Mouse (Mus musculus): ENCODE data around the gene Gm45717. TPM values are rescaled to one million over a fixed set of nuclear protein-coding genes. Genes with fewer than 3 reads are reported as not detected.

The Gm45717 gene
- polyA plus RNA-seq, 1 experiment from 2014 or later, result not detected

DNA sequence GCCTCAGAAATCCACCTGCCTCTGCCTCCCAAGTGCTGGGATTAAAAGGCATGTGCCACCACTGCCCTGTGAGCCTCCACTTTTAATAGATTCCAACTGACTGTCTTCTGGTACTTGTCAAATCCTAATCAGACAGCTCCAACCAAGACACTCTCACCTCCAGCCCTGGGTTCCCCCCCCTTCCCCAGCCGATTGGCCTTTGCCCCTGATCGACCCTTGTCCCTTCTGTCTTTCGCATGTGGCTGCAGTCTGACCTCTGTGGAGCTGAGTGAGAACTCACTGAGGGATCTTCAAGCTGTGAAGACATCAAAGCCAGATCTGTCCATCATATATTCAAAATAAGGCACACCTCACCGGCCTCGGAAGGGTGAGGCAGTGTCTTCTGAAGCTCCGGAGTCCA is 28.6 kb downstream of the Gm45717 start:
- Histone ChIP-seq H3K9ac (ENCODE audit: low read length) (no peak overlapping the region), H3K36me3 (ENCODE audit: control insufficient read depth, insufficient read depth, low read length) (no peaks in the 10 kb centered on the region), H3K4me1 (ENCODE audit: control insufficient read depth, insufficient read depth, low read length) (0 out of 2 replicates have a peak, but pooled peaks cover 2% of the 10 kb centered on the region), H3K27ac (replicated peaks; ENCODE audit: low read depth, low read length) (no peak overlapping the region), H3K27me3 (ENCODE audit: control insufficient read depth, insufficient read depth, low read length) (peaks cover 29% of the 10 kb centered on the region), H3K4me2 (ENCODE audit: low read depth, severe bottlenecking) (no peak overlapping the region), H3K4me3 (ENCODE audit: low read depth, low read length) (no peak overlapping the region), H3K9me3 (ENCODE audit: control insufficient read depth, low read length) (no peaks in the 10 kb centered on the region)
- WGBS, result 84% methylated on average over 6 of the region's 6 CpGs
- DNase-seq (ENCODE audit: low spot score) (no peak), ATAC-seq (ENCODE audit: insufficient number of reproducible peaks, low FRiP score, low TSS enrichment, low read depth) (no peak)

DNA sequence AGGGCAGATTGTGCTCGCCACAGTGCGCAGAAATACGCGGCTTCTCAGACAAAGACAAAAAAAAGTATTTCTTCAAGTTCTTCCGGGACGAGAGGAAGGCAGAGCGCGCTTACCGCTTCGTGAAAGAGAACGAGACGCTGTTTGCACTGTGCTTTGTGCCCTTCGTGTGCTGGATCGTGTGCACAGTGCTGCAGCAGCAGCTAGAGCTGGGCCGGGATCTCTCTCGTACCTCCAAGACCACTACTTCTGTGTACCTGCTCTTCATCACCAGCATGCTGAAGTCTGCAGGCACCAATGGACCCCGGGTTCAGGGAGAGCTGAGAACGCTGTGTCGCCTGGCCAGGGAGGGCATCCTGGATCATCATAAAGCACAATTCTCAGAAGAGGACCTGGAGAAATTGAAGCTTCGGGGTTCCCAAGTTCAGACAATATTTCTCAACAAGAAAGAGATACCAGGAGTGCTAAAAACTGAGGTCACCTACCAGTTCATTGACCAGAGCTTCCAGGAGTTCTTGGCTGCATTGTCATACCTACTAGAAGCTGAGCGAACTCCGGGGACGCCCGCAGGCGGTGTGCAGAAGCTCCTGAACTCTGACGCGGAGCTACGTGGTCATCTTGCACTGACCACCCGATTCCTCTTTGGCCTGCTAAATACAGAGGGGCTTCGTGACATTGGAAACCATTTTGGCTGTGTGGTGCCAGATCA is 32.5 kb downstream of the Gm45717 start:
- no peaks in the 10 kb centered on the region for H3K9me3 ChIP-seq (ENCODE audit: control insufficient read depth, low read length)
- H3K27ac ChIP-seq (replicated peaks; ENCODE audit: low read depth, low read length), result no peak overlapping the region
- H3K4me2 ChIP-seq (ENCODE audit: low read depth, severe bottlenecking), result peak overlapping the region; percentile 56
- H3K4me1 ChIP-seq (ENCODE audit: control insufficient read depth, insufficient read depth, low read length), result 0 out of 2 replicates have a peak, but pooled peaks cover 5% of the 10 kb centered on the region
- WGBS, result 22% methylated on average over 30 of the region's 30 CpGs
- peaks cover 52% of the 10 kb centered on the region for H3K27me3 ChIP-seq (ENCODE audit: control insufficient read depth, insufficient read depth, low read length)
- H3K4me3 ChIP-seq (ENCODE audit: low read depth, low read length), result peak overlapping the region; percentile 29
- DNase-seq (ENCODE audit: low spot score) (no peak), ATAC-seq (ENCODE audit: insufficient number of reproducible peaks, low FRiP score, low TSS enrichment, low read depth) (no peak)
- no peak overlapping the region for H3K9ac ChIP-seq (ENCODE audit: low read length)
- no peaks in the 10 kb centered on the region for H3K36me3 ChIP-seq (ENCODE audit: control insufficient read depth, insufficient read depth, low read length)

DNA sequence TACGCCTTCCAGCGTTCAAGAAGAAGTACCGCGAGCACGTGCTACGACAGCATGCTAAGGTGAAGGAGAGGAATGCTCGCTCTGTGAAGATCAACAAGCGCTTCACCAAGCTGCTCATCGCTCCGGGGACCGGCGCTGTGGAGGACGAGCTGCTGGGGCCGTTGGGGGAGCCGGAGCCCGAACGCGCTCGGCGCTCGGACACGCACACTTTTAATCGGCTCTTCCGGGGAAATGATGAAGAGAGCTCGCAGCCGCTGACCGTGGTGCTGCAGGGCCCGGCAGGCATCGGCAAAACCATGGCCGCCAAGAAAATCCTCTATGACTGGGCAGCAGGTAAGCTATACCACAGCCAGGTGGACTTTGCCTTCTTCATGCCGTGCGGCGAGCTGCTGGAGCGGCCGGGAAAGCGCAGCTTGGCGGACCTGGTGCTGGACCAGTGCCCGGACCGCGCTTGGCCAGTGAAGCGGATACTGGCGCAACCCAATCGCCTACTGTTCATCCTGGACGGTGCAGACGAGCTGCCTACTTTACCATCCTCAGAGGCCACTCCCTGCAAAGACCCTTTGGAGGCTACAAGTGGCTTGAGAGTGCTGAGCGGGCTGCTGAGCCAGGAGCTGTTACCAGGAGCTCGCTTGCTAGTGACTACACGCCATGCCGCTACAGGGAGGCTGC is 33.2 kb downstream of the Gm45717 start:
- Histone ChIP-seq H3K27ac (replicated peaks; ENCODE audit: low read depth, low read length) (no peak overlapping the region), H3K9me3 (ENCODE audit: control insufficient read depth, low read length) (no peaks in the 10 kb centered on the region), H3K4me1 (ENCODE audit: control insufficient read depth, insufficient read depth, low read length) (0 out of 2 replicates have a peak, but pooled peaks cover 5% of the 10 kb centered on the region), H3K9ac (ENCODE audit: low read length) (no peak overlapping the region), H3K27me3 (ENCODE audit: control insufficient read depth, insufficient read depth, low read length) (peaks cover 52% of the 10 kb centered on the region), H3K4me3 (ENCODE audit: low read depth, low read length) (peak overlapping the region; percentile 29), H3K4me2 (ENCODE audit: low read depth, severe bottlenecking) (peak overlapping the region; percentile 56), H3K36me3 (ENCODE audit: control insufficient read depth, insufficient read depth, low read length) (no peaks in the 10 kb centered on the region)
- WGBS, result under 1% methylated on average over 49 of the region's 49 CpGs
- peak; percentile 62 for DNase-seq (ENCODE audit: low spot score)
- no peak for ATAC-seq (ENCODE audit: insufficient number of reproducible peaks, low FRiP score, low TSS enrichment, low read depth)

DNA sequence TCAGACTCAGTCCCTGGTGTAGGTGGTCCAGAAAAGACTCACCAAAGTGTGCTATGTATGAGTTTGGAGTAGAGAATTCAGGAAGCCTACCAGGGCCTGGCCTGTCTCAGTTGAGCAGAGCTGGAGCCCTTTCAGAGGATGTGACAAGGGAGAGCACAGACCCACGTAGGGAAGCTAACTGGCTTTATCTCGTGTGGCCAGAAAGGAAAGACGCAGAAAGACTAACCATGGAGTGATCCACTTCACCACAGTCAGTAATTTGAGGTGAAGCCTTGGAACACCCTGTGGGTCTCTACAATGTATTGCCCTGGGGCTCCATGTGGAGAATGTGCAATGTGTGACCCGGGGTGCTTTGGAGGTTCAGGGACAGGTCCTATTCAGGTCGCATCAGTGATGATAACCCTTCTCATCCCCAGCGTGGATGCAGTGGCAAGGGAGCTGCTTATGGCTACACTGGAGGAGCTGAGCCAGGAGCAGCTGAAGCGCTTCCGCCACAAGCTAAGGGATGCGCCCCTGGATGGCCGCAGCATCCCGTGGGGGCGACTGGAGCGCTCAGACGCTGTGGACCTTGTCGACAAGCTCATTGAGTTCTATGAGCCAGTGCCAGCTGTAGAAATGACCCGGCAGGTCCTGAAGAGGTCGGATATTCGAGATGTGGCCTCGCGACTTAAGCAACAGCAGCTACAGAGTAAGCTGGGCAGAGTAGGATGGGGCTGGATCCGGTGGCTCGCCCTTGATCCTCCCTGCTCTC is 34.3 kb downstream of the Gm45717 start:
- DNase-seq (ENCODE audit: low spot score) (no peak), ATAC-seq (ENCODE audit: insufficient number of reproducible peaks, low FRiP score, low TSS enrichment, low read depth) (no peak)
- Histone ChIP-seq H3K27me3 (ENCODE audit: control insufficient read depth, insufficient read depth, low read length) (peaks cover 52% of the 10 kb centered on the region), H3K9me3 (ENCODE audit: control insufficient read depth, low read length) (no peaks in the 10 kb centered on the region), H3K9ac (ENCODE audit: low read length) (no peak overlapping the region), H3K4me1 (ENCODE audit: control insufficient read depth, insufficient read depth, low read length) (0 out of 2 replicates have a peak, but pooled peaks cover 5% of the 10 kb centered on the region), H3K36me3 (ENCODE audit: control insufficient read depth, insufficient read depth, low read length) (no peaks in the 10 kb centered on the region), H3K4me2 (ENCODE audit: low read depth, severe bottlenecking) (no peak overlapping the region), H3K27ac (replicated peaks; ENCODE audit: low read depth, low read length) (no peak overlapping the region), H3K4me3 (ENCODE audit: low read depth, low read length) (no peak overlapping the region)
- 25% methylated on average over 22 of the region's 22 CpGs for whole genome bisulfite sequencing

DNA sequence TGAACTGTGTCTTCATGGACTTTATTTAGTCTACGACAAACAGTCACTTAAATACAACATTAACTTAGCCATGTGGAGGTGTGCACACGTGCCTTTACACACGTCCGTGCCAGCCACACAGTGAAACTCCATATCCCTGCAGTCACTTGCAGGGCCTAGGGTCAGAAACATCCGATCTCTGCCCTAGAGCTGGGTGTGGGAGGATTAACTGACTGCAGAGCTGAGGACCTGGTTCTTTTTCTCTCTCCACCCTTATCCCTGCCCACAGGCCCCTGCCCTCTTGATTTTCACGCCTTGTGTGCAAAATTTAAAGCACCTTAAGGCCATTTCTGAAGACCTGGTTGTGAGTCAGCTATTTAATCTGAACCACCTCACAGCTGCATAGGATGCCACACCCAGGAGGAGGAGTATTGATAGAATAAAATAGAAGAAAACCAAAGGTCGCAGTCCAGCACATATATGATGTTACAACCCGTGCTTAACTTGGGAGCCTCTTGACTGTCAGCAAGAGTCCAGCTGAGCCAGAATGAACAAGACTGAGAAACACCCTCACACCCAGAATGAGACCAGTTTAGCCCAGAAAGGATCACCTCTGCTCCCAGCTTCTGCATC is 35.2 kb downstream of the Gm45717 start, which contains the start of gene Nlrp6:
Gene Nlrp6, plus strand, starts transcription at position 485 of the 612 bp plus-strand sequence.
- H3K9me3 ChIP-seq (ENCODE audit: control insufficient read depth, low read length), result no peaks in the 10 kb centered on the region
- no peaks in the 10 kb centered on the region for H3K36me3 ChIP-seq (ENCODE audit: control insufficient read depth, insufficient read depth, low read length)
- H3K4me3 ChIP-seq (ENCODE audit: low read depth, low read length), result no peak within 1 kb of the TSS
- H3K4me1 ChIP-seq (ENCODE audit: control insufficient read depth, insufficient read depth, low read length), result 0 out of 2 replicates have a peak, but pooled peaks cover 5% of the 10 kb centered on the region
- H3K27ac ChIP-seq (replicated peaks; ENCODE audit: low read depth, low read length), result no peak within 1 kb of the TSS
- no peak within 1 kb of the TSS for H3K4me2 ChIP-seq (ENCODE audit: low read depth, severe bottlenecking)
- ATAC-seq (ENCODE audit: insufficient number of reproducible peaks, low FRiP score, low TSS enrichment, low read depth), result no peak
- H3K9ac ChIP-seq (ENCODE audit: low read length), result no peak within 1 kb of the TSS
- WGBS, result 78% methylated on average over 8 of the region's 8 CpGs
- DNase-seq (ENCODE audit: low spot score), result no peak
- peaks cover 52% of the 10 kb centered on the region for H3K27me3 ChIP-seq (ENCODE audit: control insufficient read depth, insufficient read depth, low read length)

DNA sequence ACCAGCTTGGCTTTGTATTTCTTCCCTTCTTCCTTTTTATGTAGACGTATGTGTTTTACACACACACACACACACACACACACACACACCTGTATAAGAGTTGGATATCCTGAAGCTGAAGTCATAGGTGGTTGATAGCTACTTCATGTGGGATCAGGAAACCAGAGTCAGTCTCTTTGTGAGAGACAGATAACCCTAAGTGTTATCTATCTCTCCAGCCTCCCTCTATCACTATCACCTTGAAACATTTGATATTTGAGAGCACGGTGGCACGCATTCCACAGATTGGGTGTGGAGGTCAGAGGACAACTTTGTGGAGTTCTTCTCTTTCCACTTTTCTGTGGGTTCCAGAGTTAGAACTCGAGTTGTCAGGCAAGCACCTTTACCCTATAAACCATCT is 35.8 kb downstream of the Gm45717 start:
- H3K27ac ChIP-seq (replicated peaks; ENCODE audit: low read depth, low read length), result no peak overlapping the region
- H3K4me1 ChIP-seq (ENCODE audit: control insufficient read depth, insufficient read depth, low read length), result 0 out of 2 replicates have a peak, but pooled peaks cover 5% of the 10 kb centered on the region
- ATAC-seq (ENCODE audit: insufficient number of reproducible peaks, low FRiP score, low TSS enrichment, low read depth), result no peak
- H3K36me3 ChIP-seq (ENCODE audit: control insufficient read depth, insufficient read depth, low read length), result no peaks in the 10 kb centered on the region
- H3K27me3 ChIP-seq (ENCODE audit: control insufficient read depth, insufficient read depth, low read length), result peaks cover 50% of the 10 kb centered on the region
- no peak overlapping the region for H3K4me3 ChIP-seq (ENCODE audit: low read depth, low read length)
- no peak overlapping the region for H3K9ac ChIP-seq (ENCODE audit: low read length)
- WGBS, result 75% methylated on average over 4 of the region's 4 CpGs
- DNase-seq (ENCODE audit: low spot score), result no peak
- no peaks in the 10 kb centered on the region for H3K9me3 ChIP-seq (ENCODE audit: control insufficient read depth, low read length)
- no peak overlapping the region for H3K4me2 ChIP-seq (ENCODE audit: low read depth, severe bottlenecking)

DNA sequence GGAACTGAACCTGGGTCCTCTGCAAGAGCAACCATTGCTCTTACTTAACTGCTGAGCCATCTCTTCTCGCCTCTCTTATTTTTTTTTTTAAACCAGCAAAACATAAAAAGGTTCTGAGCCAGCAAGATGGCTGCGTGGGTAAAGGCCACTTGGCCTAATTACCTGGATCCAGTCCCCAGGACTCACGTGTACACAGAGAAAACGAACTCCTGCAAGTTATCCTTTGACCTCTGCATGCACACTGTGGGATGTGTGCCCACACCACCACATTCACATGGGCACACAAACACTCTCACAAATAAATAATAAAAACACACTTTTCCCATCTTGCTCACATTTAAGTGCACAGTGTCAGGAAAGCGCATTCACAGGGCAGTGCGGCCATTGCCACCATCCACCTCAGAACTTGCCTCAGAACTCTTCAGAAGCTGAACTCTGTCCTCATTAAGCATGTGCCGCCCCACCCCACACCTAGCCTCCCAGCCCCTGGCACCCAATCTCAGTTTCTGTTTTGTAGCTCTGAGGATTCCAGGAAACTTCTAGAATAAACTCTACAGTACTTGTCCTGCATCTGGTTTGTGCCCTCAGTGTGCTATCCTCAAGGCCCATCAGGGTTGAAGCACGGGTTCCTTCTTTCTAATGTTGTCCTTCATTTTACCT is 41.6 kb downstream of the Gm45717 start:
- no peak overlapping the region for H3K27ac ChIP-seq (replicated peaks; ENCODE audit: low read depth, low read length)
- H3K4me2 ChIP-seq (ENCODE audit: low read depth, severe bottlenecking), result no peak overlapping the region
- ATAC-seq (ENCODE audit: insufficient number of reproducible peaks, low FRiP score, low TSS enrichment, low read depth), result no peak
- H3K9me3 ChIP-seq (ENCODE audit: control insufficient read depth, low read length), result no peaks in the 10 kb centered on the region
- no peaks in the 10 kb centered on the region for H3K27me3 ChIP-seq (ENCODE audit: control insufficient read depth, insufficient read depth, low read length)
- WGBS, result 83% methylated on average over 8 of the region's 8 CpGs
- H3K9ac ChIP-seq (ENCODE audit: low read length), result no peak overlapping the region
- DNase-seq (ENCODE audit: low spot score), result no peak
- H3K4me1 ChIP-seq (ENCODE audit: control insufficient read depth, insufficient read depth, low read length), result no peaks in the 10 kb centered on the region
- H3K36me3 ChIP-seq (ENCODE audit: control insufficient read depth, insufficient read depth, low read length), result no peaks in the 10 kb centered on the region
- H3K4me3 ChIP-seq (ENCODE audit: low read depth, low read length), result no peak overlapping the region

Data from limb, embryonic 11.5 days (tissue).